Mouse (Mus musculus) lung, postnatal 10 days (tissue): ENCODE measurements around the gene Tas1r1.

Experiments used
- DNase-seq: peaks from one replicate; pipeline ENCODE4 v3.0.0; 2021

Tas1r1 gene

GRCm38 (mm10) chr4:152038225-152038984, at the start of gene Tas1r1:
Gene Tas1r1, minus strand, starts transcription at chr4:152038568.
- DNase-seq: no peak

GRCm38 (mm10) chr4:152088133-152088532, 49.8 kb upstream of the Tas1r1 start:
- no peak for DNase-seq

- DNase-seq: no peak
Measured at GRCm38 (mm10) chr4:152087211-152088081, 49.1 kb upstream of the Tas1r1 start.

GRCm38 (mm10) chr4:152086505-152087210, 48.3 kb upstream of the Tas1r1 start:
- DNase-seq: peak; percentile 67

GRCm38 (mm10) chr4:152084616-152085015, 46.2 kb upstream of the Tas1r1 start:
- DNase-seq: no peak

- no peak for DNase-seq
Measured at GRCm38 (mm10) chr4:152083611-152084220, 45.3 kb upstream of the Tas1r1 start.

GRCm38 (mm10) chr4:152079931-152080330, 41.6 kb upstream of the Tas1r1 start:
- no peak for DNase-seq

- DNase-seq: no peak
Measured at GRCm38 (mm10) chr4:152079261-152079660, 40.9 kb upstream of the Tas1r1 start.

- DNase-seq: no peak
Measured at GRCm38 (mm10) chr4:152078105-152078530, 39.8 kb upstream of the Tas1r1 start.

- DNase-seq: no peak
Measured at GRCm38 (mm10) chr4:152077191-152077590, 38.8 kb upstream of the Tas1r1 start.

- no peak for DNase-seq
Measured at GRCm38 (mm10) chr4:152074548-152074947, 36.2 kb upstream of the Tas1r1 start.

- no peak for DNase-seq
Measured at GRCm38 (mm10) chr4:152073715-152074114, 35.3 kb upstream of the Tas1r1 start.

- peak; percentile 33 for DNase-seq
Measured at GRCm38 (mm10) chr4:152072655-152073054, 34.3 kb upstream of the Tas1r1 start.

GRCm38 (mm10) chr4:152072121-152072601, 33.8 kb upstream of the Tas1r1 start, which contains the start of gene Plekhg5:
Gene Plekhg5, plus strand, starts transcription at chr4:152072498.
- DNase-seq: peak; percentile 71

- DNase-seq: peak; percentile 29
Measured at GRCm38 (mm10) chr4:152070494-152071396, 32.4 kb upstream of the Tas1r1 start.

- DNase-seq: no peak
Measured at GRCm38 (mm10) chr4:152069245-152069644, 30.9 kb upstream of the Tas1r1 start.

- peak; percentile 9 for DNase-seq
Measured at GRCm38 (mm10) chr4:152068166-152068724, 29.9 kb upstream of the Tas1r1 start.

- no peak for DNase-seq
Measured at GRCm38 (mm10) chr4:152067280-152067679, 28.9 kb upstream of the Tas1r1 start.

- no peak for DNase-seq
Measured at GRCm38 (mm10) chr4:152062390-152063110, 24.2 kb upstream of the Tas1r1 start.

- DNase-seq: no peak
Measured at GRCm38 (mm10) chr4:152044609-152045008, 6.2 kb upstream of the Tas1r1 start.
